Mouse (Mus musculus) thymus, postnatal 4 days (tissue): ENCODE measurements around the gene Rxrb.
A peak's percentile ranks its signal among the peaks of the same experiment; 100 is the strongest.

Experiments used
- DNase-seq: peaks from one replicate; pipeline ENCODE4 v3.0.0; 2021

Rxrb gene

DNA sequence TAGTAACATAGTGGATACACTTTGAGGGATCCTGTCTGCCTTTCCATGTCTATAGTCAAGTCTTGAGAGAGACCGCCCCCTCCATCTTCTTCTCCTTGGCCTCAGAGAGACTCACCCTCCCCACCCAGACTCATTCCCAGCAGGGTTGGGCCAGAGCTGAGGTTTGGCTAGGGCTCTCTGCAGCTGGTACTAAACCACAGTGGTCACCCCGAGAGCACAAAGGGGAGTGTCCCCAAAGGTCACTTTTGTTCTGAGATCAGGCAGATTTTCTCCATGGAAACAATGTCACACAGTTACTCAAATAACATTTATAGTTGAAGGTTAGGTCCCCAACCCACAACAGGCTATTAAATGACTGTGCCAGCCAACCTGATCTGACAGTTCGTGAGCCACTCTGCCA is 37.3 kb downstream of the Rxrb start:
- DNase-seq: no peak

- no peak for DNase-seq
These were observed 40.5 kb downstream of the Rxrb start for GRCm38 (mm10) chr17:34072091-34072490.

- peak; percentile 90 for DNase-seq
These were observed 43.7 kb downstream of the Rxrb start for GRCm38 (mm10) chr17:34075271-34075670.

GRCm38 (mm10) chr17:34077549-34077948 is 45.9 kb downstream of the Rxrb start:
- DNase-seq: peak; percentile 82

GRCm38 (mm10) chr17:34078148-34078547 is 46.5 kb downstream of the Rxrb start:
- DNase-seq: no peak

DNA sequence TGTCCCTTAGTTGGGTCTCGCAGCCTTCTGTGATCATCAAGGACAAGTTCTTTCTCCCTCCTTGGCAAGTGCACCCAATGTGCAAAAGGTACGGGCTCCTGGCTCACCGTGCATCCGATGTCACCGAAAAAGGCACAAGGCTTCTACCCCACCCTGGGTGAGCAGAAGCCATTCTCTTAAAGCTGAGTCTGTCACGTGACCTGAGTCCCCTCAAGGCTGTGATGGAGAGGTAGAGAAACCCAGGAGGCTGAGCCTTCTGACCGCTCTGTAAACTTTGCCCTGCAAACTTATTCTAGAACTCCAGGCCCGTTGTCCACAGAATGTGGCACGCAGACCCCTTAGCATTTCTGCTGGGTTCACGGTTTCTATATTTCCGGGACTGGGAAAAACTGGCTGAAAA is 47.4 kb downstream of the Rxrb start:
- DNase-seq: no peak

DNA sequence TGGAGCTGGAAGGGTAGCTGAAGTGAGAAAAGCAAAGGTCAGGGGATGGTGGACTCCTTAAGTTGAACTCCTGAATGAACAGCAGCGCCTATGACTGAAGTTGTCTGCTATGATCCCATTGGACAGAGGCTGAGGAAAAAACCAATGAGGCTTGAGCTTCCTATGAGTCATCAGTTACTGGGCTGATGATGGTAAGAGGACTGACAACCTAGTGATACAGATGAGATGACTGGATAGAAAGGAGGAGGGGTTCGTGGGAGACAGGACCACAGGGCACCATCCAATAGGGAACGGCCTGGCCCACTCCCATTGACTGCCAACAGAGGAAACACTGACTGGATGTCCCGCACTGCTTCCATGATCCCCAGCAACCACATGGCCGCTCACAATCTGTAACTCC is 48.0 kb downstream of the Rxrb start:
- no peak for DNase-seq

DNA sequence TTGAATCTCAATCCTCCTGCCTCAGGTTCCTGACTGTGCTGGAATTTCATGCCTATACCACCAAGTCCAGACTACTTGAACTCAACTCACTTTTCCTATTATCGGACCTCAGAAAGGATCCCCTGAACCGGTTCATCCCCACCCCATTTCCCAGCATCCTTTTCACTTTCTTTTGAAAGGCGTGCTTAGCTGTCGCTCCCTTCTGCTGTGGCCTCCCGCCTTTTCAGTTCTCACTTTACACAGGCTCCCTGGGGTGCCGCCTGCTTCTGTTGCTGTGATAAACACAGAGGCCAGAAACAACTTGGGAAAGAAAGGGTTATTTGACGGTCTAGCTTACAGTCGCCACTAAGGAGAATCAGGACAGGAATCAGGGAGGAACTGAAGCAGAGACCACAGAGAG is 51.5 kb downstream of the Rxrb start:
- DNase-seq: no peak

DNA sequence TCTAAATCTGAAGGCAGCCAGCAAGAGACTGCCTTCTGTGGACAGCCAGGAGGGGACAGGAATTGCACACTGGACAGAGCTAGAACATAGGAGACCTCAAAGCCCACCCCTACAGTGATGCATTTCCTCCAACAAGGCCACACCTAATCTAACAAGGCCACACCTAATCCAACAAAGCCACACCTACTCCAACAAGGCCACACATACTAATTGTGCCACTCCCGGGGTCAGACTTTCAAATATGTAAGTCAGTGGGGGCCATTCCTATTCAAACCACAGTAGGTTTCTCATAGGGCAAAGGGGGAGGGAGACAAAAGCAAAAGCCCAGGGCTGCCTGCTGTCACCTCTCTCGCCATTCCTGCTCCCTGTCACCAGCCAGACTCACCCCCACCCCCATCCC is 55.8 kb downstream of the Rxrb start:
- no peak for DNase-seq
